Mouse (Mus musculus) bone marrow macrophage, adult 2 months (primary cell): ENCODE results near the gene Krtap28-10.

ENCODE experiments used
- CTCF ChIP-seq: IDR thresholded peaks from 2 replicates; pipeline ENCODE4 v1.5.1; 2012; ENCODE audit warnings: low read depth, mild to moderate bottlenecking, low read length, moderate library complexity
- POLR2A ChIP-seq: IDR thresholded peaks from 2 replicates; pipeline ENCODE4 v1.6.1; 2012; ENCODE audit warnings: mild to moderate bottlenecking, low read depth, low read length, borderline replicate concordance

DNA sequence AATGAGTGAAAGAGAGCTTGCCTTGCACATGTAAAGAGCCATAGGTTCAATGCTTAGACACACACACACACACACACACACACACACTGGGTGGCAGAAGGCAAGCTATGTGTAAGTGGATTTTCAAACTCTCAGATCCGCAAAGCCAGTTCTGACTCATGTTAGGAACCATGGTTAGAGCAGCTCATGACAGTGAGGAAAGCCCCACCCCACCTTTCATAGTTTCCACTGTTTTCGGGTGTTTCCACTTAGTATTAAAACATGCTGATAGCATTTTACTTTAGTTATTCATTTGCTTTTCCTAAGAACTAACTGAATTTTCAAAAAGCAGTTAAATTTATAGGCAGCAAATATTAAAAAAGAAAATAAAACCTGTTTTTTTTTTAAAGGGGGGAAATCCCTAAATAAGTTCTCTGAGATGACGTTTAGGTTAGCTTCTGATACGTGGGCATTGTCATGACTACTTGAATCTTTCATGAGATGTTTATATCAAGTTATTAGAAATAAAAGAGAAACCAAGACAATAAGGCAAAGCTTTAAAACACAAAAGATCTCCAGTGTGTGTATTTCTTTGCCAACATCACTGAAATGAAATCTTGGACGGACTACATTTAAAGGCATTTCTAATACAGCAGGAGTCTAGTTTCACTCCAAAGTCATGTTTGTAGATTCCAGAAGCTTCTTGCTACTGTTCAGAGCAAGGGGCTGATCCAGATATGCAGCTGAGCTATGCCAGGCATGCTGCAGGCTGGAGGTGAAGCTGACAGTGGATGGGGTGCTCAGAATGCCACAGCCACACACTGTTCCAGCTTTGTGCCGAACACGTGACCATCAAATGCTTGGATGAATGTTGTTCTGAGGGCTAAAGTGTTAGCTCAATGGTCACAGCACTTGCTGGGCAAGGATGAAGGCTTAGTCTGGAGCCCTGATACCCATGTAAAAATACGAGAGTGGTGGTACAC is 35.8 kb downstream of the Krtap28-10 start:
- TF ChIP-seq CTCF (no peak), POLR2A (no peak)
